Mouse (Mus musculus) limb, embryonic 10.5 days (tissue): ENCODE measurements around the gene Qrsl1. TPM values are rescaled to one million over a fixed set of nuclear protein-coding genes. Genes with fewer than 3 reads are reported as not detected.

Experiments used
- polyA plus RNA-seq: library from polyadenylated mRNA; unstranded; fragments of >200 nt; fragmentation: Nextera tagmentation; extraction: Ambion mirVana; gene quantifications from 2 replicates; pipeline ENCODE4 v1.2.1, GENCODE M21; 2016

The Qrsl1 gene
- polyA plus RNA-seq, 1 experiment from 2014 or later = 33.1 TPM

Other genes starting within 250 kb of the Qrsl1 start
- 21.7 and 24.7 TPM in 2 replicates for gene Rtn4ip1, start 62 bp upstream of the Qrsl1 start, polyA plus RNA-seq
- gene Crybg1, start 247.1 kb upstream of the Qrsl1 start, polyA plus RNA-seq = 0.35 and 0.43 TPM in 2 replicates